Mouse (Mus musculus) c-Kit-positive CD71-positive TER-119-negative erythroid progenitor cells, embryonic 14.5 days (primary cell): Measurements from ENCODE around the gene Tbcel.

Experiments used
- DNase-seq: peaks from one replicate; pipeline ENCODE4 v3.0.0-alpha.2; 2013; ENCODE audit warnings: low read depth

The Tbcel gene

GRCm38 (mm10) chr9:42484667-42485066 lies 22.9 kb downstream of the Tbcel start:
- DNase-seq = no peak

- no peak for DNase-seq
These were observed 24.7 kb downstream of the Tbcel start for GRCm38 (mm10) chr9:42482944-42483343.

- DNase-seq = no peak
These were observed 31.4 kb downstream of the Tbcel start for GRCm38 (mm10) chr9:42476166-42476565.

- DNase-seq = no peak
These were observed 33.4 kb downstream of the Tbcel start for GRCm38 (mm10) chr9:42474244-42474643.

GRCm38 (mm10) chr9:42471921-42472747 lies 35.5 kb downstream of the Tbcel start:
- peak; percentile 82 for DNase-seq

GRCm38 (mm10) chr9:42471214-42471613 lies 36.4 kb downstream of the Tbcel start:
- DNase-seq = no peak

GRCm38 (mm10) chr9:42469323-42469722 lies 38.3 kb downstream of the Tbcel start:
- no peak for DNase-seq

GRCm38 (mm10) chr9:42468360-42468759 lies 39.2 kb downstream of the Tbcel start:
- DNase-seq = no peak

- DNase-seq = no peak
These were observed 40.3 kb downstream of the Tbcel start for GRCm38 (mm10) chr9:42467116-42467815.

GRCm38 (mm10) chr9:42465661-42466091 lies 41.9 kb downstream of the Tbcel start:
- no peak for DNase-seq

GRCm38 (mm10) chr9:42464181-42464580 lies 43.4 kb downstream of the Tbcel start:
- DNase-seq = no peak

- DNase-seq = peak; percentile 61
These were observed 44.2 kb downstream of the Tbcel start for GRCm38 (mm10) chr9:42463220-42463989.

GRCm38 (mm10) chr9:42462585-42463219 lies 44.9 kb downstream of the Tbcel start:
- DNase-seq = no peak

GRCm38 (mm10) chr9:42461390-42462108 lies 46.1 kb downstream of the Tbcel start:
- peak; percentile 64 for DNase-seq

- no peak for DNase-seq
These were observed 47.3 kb downstream of the Tbcel start for GRCm38 (mm10) chr9:42460353-42460752.

GRCm38 (mm10) chr9:42459736-42460135 lies 47.9 kb downstream of the Tbcel start:
- DNase-seq = no peak

GRCm38 (mm10) chr9:42458741-42459515 lies 48.7 kb downstream of the Tbcel start:
- DNase-seq = no peak

GRCm38 (mm10) chr9:42457501-42457900 lies 50.1 kb downstream of the Tbcel start:
- no peak for DNase-seq

- no peak for DNase-seq
These were observed 53.2 kb downstream of the Tbcel start for GRCm38 (mm10) chr9:42454364-42454763.

- DNase-seq = no peak
These were observed 58.6 kb downstream of the Tbcel start for GRCm38 (mm10) chr9:42449043-42449442.

- no peak for DNase-seq
These were observed 65.5 kb downstream of the Tbcel start for GRCm38 (mm10) chr9:42442100-42442499.
